Mouse (Mus musculus) liver, embryonic 14.5 days (tissue): ENCODE measurements at regions not wholly inside any gene's neighbourhood (a gene's known extent, or its start where the extent isn't known, plus 50 kb on each side); places are given as distances from the start of the nearest gene placed in this dataset.

Source experiments
- ATAC-seq: fragments of 200-750 bp; cut with Nextera tagmentation; 2 replicates; pipeline ENCODE4 v1.8.0; 2017; ENCODE audit warnings: moderate number of reproducible peaks, mild to moderate bottlenecking, moderate library complexity; ENCODE audit not compliant: insufficient read depth
- DNase-seq, 3 experiments: peaks; one replicate each; pipeline ENCODE4 v3.0.0-alpha.2; 2012 to 2013; ENCODE audit warnings: low read depth in 3 of 3, low spot score in 3 of 3
- H3K27ac ChIP-seq: fragments of 300-500 bp; sonication (generic); 2 replicates; pipeline ENCODE4 v1.5.1; 2014; ENCODE audit warnings: moderate library complexity, mild to moderate bottlenecking, control low read depth, inconsistent platforms
- H3K27me3 ChIP-seq: fragments of 300-500 bp; sonication (generic); 2 replicates; pipeline ENCODE4 v1.6.1; 2014; ENCODE audit warnings: mild to moderate bottlenecking, low read length, moderate library complexity; ENCODE audit not compliant: control insufficient read depth, insufficient read depth
- H3K36me3 ChIP-seq: fragments of 300-500 bp; sonication (generic); replicated peaks from 2 replicates; pipeline ENCODE4 v1.6.1; 2014; ENCODE audit warnings: low read depth; ENCODE audit not compliant: control insufficient read depth, insufficient read depth
- H3K4me1 ChIP-seq, 2 experiments: fragments of 200-500 bp in 1 of 2; fragments of 300-500 bp in 1 of 2; sonication (generic) in 1 of 2; replicated peaks; 2 replicates each; pipeline ENCODE4 v1.6.1; 2012 to 2014; ENCODE audit warnings: antibody characterized with exemption in 1 of 2, inconsistent platforms in 1 of 2, low read length in 1 of 2; ENCODE audit not compliant: control insufficient read depth in 2 of 2, insufficient read depth in 2 of 2
- H3K4me2 ChIP-seq: fragments of 300-500 bp; sonication (generic); 2 replicates; pipeline ENCODE4 v1.6.1; 2014; ENCODE audit warnings: low read depth, mild to moderate bottlenecking, control low read depth, moderate library complexity
- H3K4me3 ChIP-seq, 2 experiments: fragments of 200-500 bp in 1 of 2; fragments of 300-500 bp in 1 of 2; sonication (generic) in 1 of 2; 2 replicates each; pipeline ENCODE4 v1.5.1; 2012 to 2014; ENCODE audit warnings: low read depth in 2 of 2, low read length in 2 of 2, mild to moderate bottlenecking in 2 of 2, control low read depth in 1 of 2, inconsistent platforms in 1 of 2, moderate library complexity in 1 of 2; ENCODE audit not compliant: insufficient read depth in 1 of 2
- H3K9ac ChIP-seq: fragments of 300-500 bp; sonication (generic); replicated peaks from 2 replicates; pipeline ENCODE4 v1.6.1; 2014; ENCODE audit warnings: mild to moderate bottlenecking, control low read depth, moderate library complexity
- H3K9me3 ChIP-seq: fragments of 300-500 bp; sonication (generic); 2 replicates; pipeline ENCODE4 v1.6.1; 2016; ENCODE audit warnings: low read length, mixed read lengths; ENCODE audit not compliant: control insufficient read depth
- CTCF ChIP-seq: IDR thresholded peaks from 2 replicates; pipeline ENCODE4 v1.5.1; 2016; ENCODE audit warnings: antibody characterized with exemption, low read depth, control low read depth
- EP300 ChIP-seq: IDR thresholded peaks from 2 replicates; pipeline ENCODE4 v1.6.1; 2016; ENCODE audit warnings: antibody characterized with exemption, low read depth
- WGBS: fragments of 180-500 bp; shearing (Covaris S2); extraction: QIAGEN DNeasy Blood & Tissue Kit; methylation state at CpG from one replicate; pipeline ENCODE4 v1.1.7; 2014; ENCODE audit not compliant: insufficient replicate concordance; 5-methylcytosine and 5-hydroxymethylcytosine counted together

- WGBS = 69% methylated on average over 6 of the region's 6 CpGs
- TF ChIP-seq EP300 (no peak), CTCF (no peak)
- Histone ChIP-seq H3K9ac (no peak overlapping the region), H3K4me2 (no peak overlapping the region), H3K4me3 (no peak overlapping the region), H3K9me3 (no peaks in the 10 kb centered on the region), H3K36me3 (no peaks in the 10 kb centered on the region), H3K4me1 (no peaks in the 10 kb centered on the region), H3K27ac (no peak overlapping the region), H3K27me3 (no peaks in the 10 kb centered on the region)
- ATAC-seq (no peak), DNase-seq (no peak)
Observed at GRCm38 (mm10) chr17:66218321-66218720, 95.0 kb downstream of the Ddx11 start.

DNA sequence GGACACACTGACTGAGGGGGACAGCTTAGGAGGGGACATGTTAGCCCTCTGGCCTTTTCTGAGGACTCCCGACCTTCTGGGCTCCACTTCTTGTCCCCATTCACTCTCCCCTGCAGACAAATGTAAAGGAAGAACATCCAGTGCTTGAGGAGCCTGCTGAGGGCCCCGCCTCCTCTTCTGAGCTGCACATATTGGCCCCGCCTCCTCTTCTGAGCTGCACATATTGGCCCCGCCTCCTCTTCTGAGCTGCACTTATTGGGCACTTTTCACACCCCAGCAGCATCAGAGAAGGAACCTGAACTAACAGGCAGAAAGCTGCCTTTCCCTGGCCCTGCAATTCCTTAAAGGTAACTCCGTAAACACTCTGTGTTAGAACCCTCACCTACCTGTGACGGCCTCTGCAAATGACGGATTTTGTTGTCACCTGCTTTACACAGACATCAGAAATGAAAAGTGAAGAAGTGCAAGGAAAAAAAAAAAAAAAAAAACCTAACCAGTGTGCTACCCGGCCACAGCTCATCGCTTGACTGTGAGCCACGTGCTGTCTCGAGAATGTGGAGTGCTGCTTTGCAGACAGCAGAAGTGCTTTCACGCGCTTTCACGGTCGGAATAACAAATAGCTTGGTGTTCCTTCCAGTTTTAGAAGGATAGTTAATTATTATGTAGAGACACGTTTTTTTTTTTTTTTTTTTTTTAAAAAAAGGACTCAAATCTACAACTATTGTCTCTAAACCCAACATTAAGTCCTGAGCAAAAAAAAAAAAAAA lies 96.5 kb downstream of the Ddx11 start:
- WGBS = 59% methylated on average over 16 of the region's 16 CpGs
- DNase-seq (no peak), ATAC-seq (no peak)
- Histone ChIP-seq H3K4me1 (no peaks in the 10 kb centered on the region), H3K4me2 (no peak overlapping the region), H3K9ac (no peak overlapping the region), H3K27ac (no peak overlapping the region), H3K27me3 (no peaks in the 10 kb centered on the region), H3K9me3 (no peaks in the 10 kb centered on the region), H3K36me3 (no peaks in the 10 kb centered on the region), H3K4me3 (no peak overlapping the region)
- TF ChIP-seq EP300 = no peak
- no peak for TF ChIP-seq CTCF

GRCm38 (mm10) chr17:66221256-66221655 lies 97.9 kb downstream of the Ddx11 start:
- Histone ChIP-seq H3K4me3 (no peak overlapping the region), H3K9me3 (no peaks in the 10 kb centered on the region), H3K36me3 (no peaks in the 10 kb centered on the region), H3K27me3 (no peaks in the 10 kb centered on the region), H3K9ac (no peak overlapping the region), H3K4me1 (no peaks in the 10 kb centered on the region), H3K4me2 (no peak overlapping the region), H3K27ac (no peak overlapping the region)
- DNase-seq (peak in 2 of 3 experiments; percentile 28 to 33), ATAC-seq (no peak)
- WGBS = 6% methylated on average over 8 of the region's 8 CpGs
- TF ChIP-seq CTCF = peak; percentile 86
- TF ChIP-seq EP300 = no peak

- no peak for DNase-seq
- Histone ChIP-seq H3K9ac (no peak overlapping the region), H3K4me2 (no peak overlapping the region), H3K27ac (no peak overlapping the region), H3K4me1 (no peaks in the 10 kb centered on the region), H3K9me3 (no peaks in the 10 kb centered on the region), H3K36me3 (no peaks in the 10 kb centered on the region), H3K4me3 (no peak overlapping the region), H3K27me3 (no peaks in the 10 kb centered on the region)
- WGBS = 75% methylated on average over 13 of the region's 13 CpGs
- ATAC-seq = no peak
- TF ChIP-seq EP300 (no peak), CTCF (no peak)
Observed at GRCm38 (mm10) chr17:66223711-66224110, 100.4 kb downstream of the Ddx11 start.

- Histone ChIP-seq H3K4me2 (no peak overlapping the region), H3K36me3 (no peaks in the 10 kb centered on the region), H3K27ac (no peak overlapping the region), H3K27me3 (no peaks in the 10 kb centered on the region), H3K4me3 (no peak overlapping the region), H3K9me3 (no peaks in the 10 kb centered on the region), H3K4me1 (no peaks in the 10 kb centered on the region), H3K9ac (no peak overlapping the region)
- WGBS = 47% methylated on average over 7 of the region's 7 CpGs
- no peak for ATAC-seq
- TF ChIP-seq EP300 = no peak
- no peak for TF ChIP-seq CTCF
- no peak for DNase-seq
Observed at GRCm38 (mm10) chr17:66224241-66224640, 100.9 kb downstream of the Ddx11 start.
